Mouse (Mus musculus) C2C12 (cell line): ENCODE measurements at regions not wholly inside any gene's neighbourhood (a gene's known extent, or its start where the extent isn't known, plus 50 kb on each side); places are given as distances from the start of the nearest gene placed in this dataset.

ENCODE experiments used
- CTCF ChIP-seq: IDR thresholded peaks from one replicate; pipeline ENCODE4 v1.5.1; 2011; ENCODE audit not compliant: control insufficient read depth, insufficient read depth, insufficient read length
- MAX ChIP-seq: IDR thresholded peaks from one replicate; pipeline ENCODE4 v1.6.1; 2011; ENCODE audit warnings: mild to moderate bottlenecking, control low read depth
- MYOG ChIP-seq: IDR thresholded peaks from one replicate; pipeline ENCODE4 v1.6.1; 2011; ENCODE audit not compliant: control insufficient read depth, insufficient read length; ENCODE audit errors: extremely low read depth

- TF ChIP-seq MYOG (no peak), MAX (no peak), CTCF (no peak)
Observed at GRCm38 (mm10) chr8:24383963-24384435, 341.7 kb downstream of the Adam3 start.
